Mouse (Mus musculus) embryonic fibroblast, embryonic 13.5 days (primary cell): ENCODE measurements around the gene Zfp110.

Experiments
- CTCF ChIP-seq: IDR thresholded peaks from 2 replicates; pipeline ENCODE4 v1.5.1; 2011; ENCODE audit warnings: mild to moderate bottlenecking, control low read depth, low read length, moderate library complexity, borderline replicate concordance; ENCODE audit not compliant: insufficient read depth
- POLR2A ChIP-seq: IDR thresholded peaks from 2 replicates; pipeline ENCODE4 v1.6.1; 2011; ENCODE audit warnings: low read depth, mild to moderate bottlenecking, control low read depth, low read length, moderate library complexity

GRCm38 (mm10) chr7:12891334-12891733 is 56.8 kb downstream of the Zfp110 start:
- no peak for TF ChIP-seq CTCF
- no peak for TF ChIP-seq POLR2A
